Mouse (Mus musculus) liver, postnatal 0 days (tissue): ENCODE measurements around the gene Otulin. TPM values are rescaled to one million over a fixed set of nuclear protein-coding genes. Genes with fewer than 3 reads are reported as not detected.

Source experiments
- ATAC-seq: fragments of 200-750 bp; cut with Nextera tagmentation; 2 replicates; pipeline ENCODE4 v1.8.0; 2017; ENCODE audit warnings: mild to moderate bottlenecking, moderate library complexity
- DNase-seq: peaks from one replicate; pipeline ENCODE4 v3.0.0-alpha.2; 2016
- H3K27ac ChIP-seq: fragments of 300-500 bp; sonication (generic); 2 replicates; pipeline ENCODE4 v1.5.1; 2014; ENCODE audit warnings: antibody characterized with exemption, moderate library complexity, mild to moderate bottlenecking, low read depth
- H3K27me3 ChIP-seq: fragments of 300-500 bp; sonication (generic); 2 replicates; pipeline ENCODE4 v1.6.1; 2014; ENCODE audit warnings: low read length, control low read depth, mixed read lengths; ENCODE audit not compliant: insufficient read depth
- H3K36me3 ChIP-seq: fragments of 300-500 bp; sonication (generic); replicated peaks from 2 replicates; pipeline ENCODE4 v1.6.1; 2014; ENCODE audit warnings: mild to moderate bottlenecking, control low read depth, low read length, moderate library complexity, mixed read lengths; ENCODE audit not compliant: insufficient read depth
- H3K4me1 ChIP-seq: fragments of 300-500 bp; sonication (generic); 2 replicates; pipeline ENCODE4 v1.6.1; 2014; ENCODE audit warnings: antibody characterized with exemption, mild to moderate bottlenecking, control low read depth; ENCODE audit not compliant: insufficient read depth
- H3K4me2 ChIP-seq: fragments of 300-500 bp; sonication (generic); 2 replicates; pipeline ENCODE4 v1.6.1; 2014; ENCODE audit warnings: low read depth, mild to moderate bottlenecking, low read length, moderate library complexity, mixed read lengths
- H3K4me3 ChIP-seq: fragments of 300-500 bp; sonication (generic); 2 replicates; pipeline ENCODE4 v1.5.1; 2014; ENCODE audit warnings: low read depth, low read length
- H3K9ac ChIP-seq: fragments of 300-500 bp; sonication (generic); replicated peaks from 2 replicates; pipeline ENCODE4 v1.6.1; 2014; ENCODE audit warnings: mild to moderate bottlenecking, moderate library complexity
- H3K9me3 ChIP-seq: fragments of 300-500 bp; sonication (generic); 2 replicates; pipeline ENCODE4 v1.6.1; 2016; ENCODE audit warnings: mild to moderate bottlenecking, control low read depth, low read length, mixed read lengths
- CTCF ChIP-seq: sonication (generic); IDR thresholded peaks from 2 replicates; pipeline ENCODE4 v1.5.1; 2016; ENCODE audit warnings: antibody characterized with exemption, low read depth
- EP300 ChIP-seq: IDR thresholded peaks from 2 replicates; pipeline ENCODE4 v1.6.1; 2016; ENCODE audit warnings: antibody characterized with exemption, low read depth, mild to moderate bottlenecking
- WGBS: fragments of 180-500 bp; shearing (Covaris S2); extraction: QIAGEN DNeasy Blood & Tissue Kit; methylation state at CpG from one replicate; pipeline ENCODE4 v1.1.7; 2014; ENCODE audit not compliant: insufficient replicate concordance; 5-methylcytosine and 5-hydroxymethylcytosine counted together
- polyA plus RNA-seq: library from polyadenylated mRNA; unstranded; fragments of >200 nt; fragmentation: Nextera tagmentation; extraction: Ambion mirVana; gene quantifications from 2 replicates; pipeline ENCODE4 v1.2.1, GENCODE M21; 2015

Otulin gene
- polyA plus RNA-seq, 1 experiment from 2014 or later: 20.8 TPM

DNA sequence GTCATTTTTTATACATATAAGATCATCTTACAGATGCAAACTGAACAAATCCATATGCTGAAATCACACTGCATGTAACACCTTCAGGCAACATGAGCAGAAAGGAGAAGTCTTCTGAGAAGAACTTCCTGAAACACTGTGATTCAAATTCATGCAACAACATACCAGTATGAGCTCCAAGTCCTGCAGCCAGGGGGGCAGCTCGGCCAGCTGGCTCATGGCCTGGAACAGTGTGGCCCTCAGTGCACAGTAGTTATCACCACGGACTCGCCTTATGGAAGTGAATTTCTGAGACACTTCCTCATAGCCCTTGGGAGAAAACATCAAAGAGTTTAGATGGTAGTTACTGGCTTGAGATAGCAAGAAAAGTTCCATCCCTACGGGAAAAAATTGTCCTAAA, 14.3 kb downstream of the Otulin start:
- Histone ChIP-seq H3K4me2 (no peak overlapping the region), H3K27me3 (no peaks in the 10 kb centered on the region), H3K9me3 (no peaks in the 10 kb centered on the region), H3K27ac (no peak overlapping the region), H3K9ac (no peak overlapping the region), H3K36me3 (peaks cover 60% of the 10 kb centered on the region), H3K4me3 (no peak overlapping the region), H3K4me1 (peaks cover 11% of the 10 kb centered on the region)
- no peak for DNase-seq
- no peak for ATAC-seq
- WGBS: 78% methylated on average over 4 of the region's 4 CpGs
- TF ChIP-seq EP300: no peak
- no peak for TF ChIP-seq CTCF

DNA sequence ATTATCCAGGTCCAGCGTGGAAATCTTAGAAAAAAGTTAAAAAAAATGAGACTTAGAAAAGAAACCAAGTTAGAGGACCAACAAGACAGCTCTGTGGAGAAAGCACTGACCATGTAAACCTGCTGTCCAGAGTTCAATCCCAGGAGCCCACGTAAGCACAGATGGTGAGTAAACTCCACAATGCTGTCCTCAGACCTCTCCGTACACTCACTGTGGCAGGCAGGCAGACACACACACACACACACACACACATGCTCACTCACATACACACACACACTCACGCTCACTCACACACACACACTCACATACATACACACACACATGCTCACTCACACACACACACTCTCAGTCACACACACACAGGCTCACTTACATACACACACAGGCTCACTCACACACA, 17.2 kb downstream of the Otulin start:
- peaks cover 56% of the 10 kb centered on the region for H3K36me3 ChIP-seq
- 87% methylated on average over 4 of the region's 4 CpGs for WGBS
- no peak overlapping the region for H3K4me3 ChIP-seq
- H3K4me2 ChIP-seq: no peak overlapping the region
- H3K27me3 ChIP-seq: no peaks in the 10 kb centered on the region
- peak; percentile 64 for ATAC-seq
- DNase-seq: no peak
- no peak for TF ChIP-seq CTCF
- no peak for TF ChIP-seq EP300
- H3K9ac ChIP-seq: no peak overlapping the region
- H3K27ac ChIP-seq: no peak overlapping the region
- no peaks in the 10 kb centered on the region for H3K9me3 ChIP-seq
- H3K4me1 ChIP-seq: no peaks in the 10 kb centered on the region

GRCm38 (mm10) chr15:27612533-27613221, 17.8 kb downstream of the Otulin start:
- ATAC-seq (peak; percentile 73), DNase-seq (peak; percentile 47)
- Histone ChIP-seq H3K4me2 (no peak overlapping the region), H3K27ac (no peak overlapping the region), H3K9ac (no peak overlapping the region), H3K9me3 (no peaks in the 10 kb centered on the region), H3K4me3 (no peak overlapping the region), H3K36me3 (peaks cover 56% of the 10 kb centered on the region), H3K4me1 (no peaks in the 10 kb centered on the region), H3K27me3 (no peaks in the 10 kb centered on the region)
- WGBS: 55% methylated on average over 6 of the region's 6 CpGs
- TF ChIP-seq CTCF (peak; percentile 88), EP300 (no peak)

- Histone ChIP-seq H3K4me3 (no peak overlapping the region), H3K27me3 (no peaks in the 10 kb centered on the region), H3K27ac (no peak overlapping the region), H3K36me3 (peaks cover 64% of the 10 kb centered on the region), H3K9me3 (no peaks in the 10 kb centered on the region), H3K4me1 (no peaks in the 10 kb centered on the region), H3K9ac (no peak overlapping the region), H3K4me2 (no peak overlapping the region)
- 67% methylated on average over 4 of the region's 4 CpGs for WGBS
- no peak for DNase-seq
- no peak for ATAC-seq
- no peak for TF ChIP-seq EP300
- no peak for TF ChIP-seq CTCF
Measured at GRCm38 (mm10) chr15:27609554-27609953, 20.9 kb downstream of the Otulin start.

DNA sequence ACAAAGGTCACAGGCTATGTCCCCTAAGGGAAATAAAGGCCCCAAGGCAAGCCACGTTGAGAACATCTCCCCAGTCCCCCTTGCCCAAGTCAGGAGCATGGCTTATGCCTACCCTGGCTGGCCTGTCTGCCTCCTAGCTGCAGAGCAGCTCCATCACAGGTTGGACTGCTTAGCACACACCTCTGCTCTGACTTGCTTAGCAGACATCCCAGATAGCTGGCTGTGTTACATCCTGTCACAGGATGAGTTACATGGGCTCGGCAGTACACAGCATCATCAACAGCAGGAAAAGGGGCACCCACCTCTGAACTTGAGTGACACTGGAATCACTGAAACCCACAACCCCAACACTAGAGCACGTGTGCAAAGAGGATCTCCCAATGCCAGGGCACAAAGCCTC, 25.2 kb downstream of the Otulin start:
- WGBS: 65% methylated on average over 3 of the region's 3 CpGs
- no peak overlapping the region for H3K4me2 ChIP-seq
- H3K27ac ChIP-seq: no peak overlapping the region; the same call in 1 of the 2 replicates

GRCm38 (mm10) chr15:27604558-27604957, 25.9 kb downstream of the Otulin start:
- DNase-seq: no peak
- 66% methylated on average over 3 of the region's 3 CpGs for WGBS
- Histone ChIP-seq H3K27me3 (no peaks in the 10 kb centered on the region), H3K4me1 (peaks cover 5% of the 10 kb centered on the region; the same call in 1 of the 2 replicates), H3K36me3 (peaks cover 67% of the 10 kb centered on the region), H3K4me3 (no peak overlapping the region), H3K27ac (no peak overlapping the region), H3K9ac (no peak overlapping the region), H3K9me3 (no peaks in the 10 kb centered on the region), H3K4me2 (no peak overlapping the region)
- ATAC-seq: peak; percentile 74
- TF ChIP-seq EP300 (no peak), CTCF (no peak)

More for the DNA sequence above, 25.2 kb downstream of the Otulin start:
- TF ChIP-seq EP300 (no peak), CTCF (peak; percentile 34)
- ATAC-seq: peak; percentile 57; the same call in 1 of the 2 replicates
- Histone ChIP-seq H3K4me3 (no peak overlapping the region), H3K9me3 (no peaks in the 10 kb centered on the region), H3K27me3 (no peaks in the 10 kb centered on the region), H3K4me1 (peaks cover 5% of the 10 kb centered on the region; the same call in 1 of the 2 replicates), H3K9ac (no peak overlapping the region), H3K36me3 (peaks cover 63% of the 10 kb centered on the region)
- DNase-seq: no peak
